Mouse (Mus musculus) erythroid progenitor cell, adult 5-6 weeks (primary cell): ENCODE data around the gene Abcc8. TPM values are rescaled to one million over a fixed set of nuclear protein-coding genes. Genes with fewer than 3 reads are reported as not detected.

Experiments used
- ATAC-seq: replicated peaks from 2 replicates; pipeline ENCODE4 v1.8.0; 2016; ENCODE audit warnings: moderate number of reproducible peaks, mild to moderate bottlenecking, moderate TSS enrichment, inconsistent platforms; ENCODE audit not compliant: poor library complexity, low FRiP score, severe bottlenecking
- total RNA-seq, 2 experiments: library from RNA; stranded (forward) in 1 of 2; stranded (reverse) in 1 of 2; fragments of 150-400 nt in 1 of 2; fragments of 186-747, 209-891 nt in 1 of 2; gene quantifications; 2 replicates each; pipeline versions ENCODE4 v1.2.3 to v1.2.4; 2015 to 2017; ENCODE audit warnings: low replicate concordance in 2 of 2

Abcc8 gene
- total RNA-seq, 2 experiments from 2014 or later, result not detected

DNA sequence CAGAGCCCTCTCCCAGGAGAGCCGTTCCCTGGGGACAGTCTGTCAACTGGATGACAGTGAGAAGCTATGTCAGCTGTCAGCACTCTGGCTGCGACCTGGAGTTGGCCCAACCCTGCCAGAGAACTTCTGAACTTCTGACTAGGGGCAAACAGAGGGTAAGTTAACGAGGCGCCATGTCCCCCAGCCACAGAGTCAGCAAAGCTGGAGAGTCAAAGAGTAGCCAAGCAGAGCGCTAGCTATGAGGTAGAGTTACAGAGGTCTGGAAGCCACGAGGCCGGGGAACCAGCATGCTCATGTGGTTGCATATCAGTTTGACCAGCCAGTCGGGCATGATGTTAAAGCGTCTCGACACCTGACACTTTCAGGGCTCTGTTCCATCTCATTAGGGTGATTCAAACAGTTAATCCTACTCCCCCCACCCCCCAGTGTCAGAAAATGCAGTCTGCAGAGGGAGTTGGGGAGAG is 63.7 kb downstream of the Abcc8 start:
- ATAC-seq, result no peak

DNA sequence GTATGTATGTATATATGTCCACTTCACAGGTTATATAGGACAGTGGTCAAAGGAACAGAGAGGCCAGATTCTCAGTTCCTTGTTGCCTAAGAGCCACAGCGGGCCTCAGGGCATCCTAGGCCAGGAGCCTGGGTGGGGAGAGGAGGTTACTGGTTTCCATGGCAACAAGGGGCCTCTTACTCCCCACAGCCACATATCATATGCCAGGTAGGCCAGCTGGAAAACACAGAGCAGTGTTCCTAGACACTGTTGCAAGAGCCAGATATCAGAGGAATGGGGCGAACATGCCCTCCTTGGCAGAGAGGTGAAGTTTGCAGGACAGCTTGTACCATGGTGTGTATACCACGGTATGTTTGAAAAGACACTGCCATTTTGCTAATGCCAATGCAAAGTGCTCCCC is 66.4 kb downstream of the Abcc8 start:
- no peak for ATAC-seq

DNA sequence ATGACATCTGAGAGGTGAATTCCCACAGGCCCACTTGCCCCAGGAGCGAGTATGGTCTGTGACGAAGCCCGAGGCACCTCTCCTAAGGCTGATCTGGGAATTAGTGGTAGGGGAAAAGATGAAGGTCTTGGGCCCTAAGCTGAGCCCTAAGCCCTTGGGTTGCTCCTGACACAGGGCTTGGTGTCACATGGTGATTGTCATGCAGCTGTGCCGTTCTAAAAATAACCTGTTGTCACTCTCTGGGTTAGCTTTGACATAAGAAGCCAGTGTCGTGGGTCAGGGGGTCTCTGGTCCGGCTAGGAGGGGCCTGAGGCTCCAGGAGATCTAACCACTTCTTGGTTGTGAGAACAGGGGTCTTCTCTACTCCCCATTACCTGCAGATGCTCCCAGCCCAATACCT is 67.9 kb downstream of the Abcc8 start:
- ATAC-seq, result no peak

DNA sequence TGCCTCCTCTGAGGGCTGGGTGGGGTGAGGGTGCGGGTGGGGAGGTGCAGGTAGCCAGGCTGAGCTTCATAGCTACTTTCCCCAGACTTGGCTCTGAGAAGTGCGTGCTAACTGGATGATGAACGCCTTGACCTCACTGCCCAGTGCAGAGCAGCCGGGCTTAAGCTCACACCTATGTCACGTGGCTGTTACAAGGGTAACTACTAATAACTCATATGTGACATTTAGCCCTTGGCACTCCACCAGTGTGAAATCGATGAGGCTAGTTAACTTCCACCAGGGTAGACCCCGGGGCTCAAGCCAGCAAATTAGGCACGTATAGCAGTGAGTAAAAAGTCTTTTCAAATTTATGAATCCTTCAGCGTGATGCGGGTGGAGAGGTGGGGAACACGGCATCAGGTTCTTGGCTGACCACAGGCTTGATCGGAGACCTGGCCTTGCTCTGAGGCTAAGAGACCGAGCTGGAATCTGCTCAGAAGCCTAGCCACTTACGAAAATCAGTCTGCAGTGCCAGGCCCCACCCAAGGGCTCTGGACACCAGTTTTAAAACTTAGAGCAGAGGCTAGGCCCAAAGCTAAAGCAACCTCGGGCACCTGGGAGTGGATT is 68.5 kb downstream of the Abcc8 start:
- no peak for ATAC-seq

DNA sequence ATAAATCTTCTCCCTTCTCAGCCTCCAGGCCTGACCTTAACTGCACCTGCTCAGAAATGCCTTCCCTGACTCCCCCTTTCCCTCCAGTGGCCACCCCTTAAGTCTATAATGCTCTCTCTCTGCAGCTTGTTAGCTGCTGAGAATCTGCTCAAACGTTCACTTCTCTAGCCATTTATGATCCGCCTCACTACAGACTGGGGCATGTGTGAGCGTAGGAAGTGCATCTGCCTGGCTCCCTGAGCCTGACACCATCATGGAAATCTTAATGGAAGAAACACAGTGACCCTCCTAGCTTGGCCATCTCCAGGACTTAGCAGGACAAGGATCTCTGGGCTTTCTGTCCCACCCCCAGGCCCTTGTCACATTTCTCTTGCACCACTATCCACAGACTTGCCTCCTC is 69.8 kb downstream of the Abcc8 start:
- no peak for ATAC-seq

DNA sequence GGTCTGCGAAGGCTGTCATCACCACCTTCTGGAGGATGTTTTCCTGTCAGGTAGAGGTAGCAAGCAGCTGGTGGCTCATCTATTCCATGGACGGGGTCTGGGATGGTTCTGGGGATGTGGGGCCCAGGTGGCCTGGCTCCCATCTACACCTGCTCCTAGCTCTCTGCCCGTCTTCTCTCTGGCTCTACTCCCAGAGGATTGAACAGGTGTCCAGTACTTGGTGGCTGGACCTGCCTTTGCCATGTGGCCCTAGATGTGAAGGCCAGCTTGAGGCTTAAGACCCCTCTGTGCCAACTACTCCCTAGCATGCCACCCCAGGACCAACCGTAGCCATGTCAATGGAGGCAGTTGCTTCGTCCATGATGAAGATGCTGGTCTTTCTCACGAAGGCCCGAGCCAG is 74.3 kb downstream of the Abcc8 start:
- no peak for ATAC-seq

DNA sequence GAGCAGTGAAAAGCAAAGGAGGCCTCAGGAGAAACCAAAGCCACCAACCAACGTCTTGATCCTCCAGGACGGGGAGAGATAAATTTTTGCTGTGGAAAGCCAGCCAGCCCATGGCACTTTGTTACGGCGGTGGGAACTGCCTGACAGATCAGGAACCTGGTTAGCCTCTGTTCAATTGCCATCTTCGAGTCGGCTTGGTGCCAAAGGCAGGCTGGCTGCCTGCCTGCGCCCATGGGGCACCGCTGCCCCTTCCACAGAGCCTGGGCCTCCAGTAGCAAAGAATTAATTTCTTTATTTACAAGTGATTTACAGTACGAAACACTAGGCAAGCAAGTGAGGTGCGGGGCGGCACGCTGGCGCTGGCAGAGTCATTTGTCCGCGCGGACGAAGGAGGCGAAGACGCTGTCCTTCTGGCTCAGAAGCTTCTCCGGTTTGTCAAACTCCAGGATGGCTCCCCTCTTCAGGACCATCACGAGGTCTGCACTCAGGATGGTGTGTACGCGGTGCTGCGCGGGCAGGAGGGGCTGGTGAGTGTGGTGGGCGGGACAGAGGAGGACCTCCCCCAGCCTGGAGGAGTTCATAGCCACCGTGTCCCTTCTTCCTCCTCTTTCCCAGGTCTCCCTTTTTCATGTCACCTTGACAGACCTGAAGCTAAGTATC is 75.4 kb downstream of the Abcc8 start:
- no peak for ATAC-seq

DNA sequence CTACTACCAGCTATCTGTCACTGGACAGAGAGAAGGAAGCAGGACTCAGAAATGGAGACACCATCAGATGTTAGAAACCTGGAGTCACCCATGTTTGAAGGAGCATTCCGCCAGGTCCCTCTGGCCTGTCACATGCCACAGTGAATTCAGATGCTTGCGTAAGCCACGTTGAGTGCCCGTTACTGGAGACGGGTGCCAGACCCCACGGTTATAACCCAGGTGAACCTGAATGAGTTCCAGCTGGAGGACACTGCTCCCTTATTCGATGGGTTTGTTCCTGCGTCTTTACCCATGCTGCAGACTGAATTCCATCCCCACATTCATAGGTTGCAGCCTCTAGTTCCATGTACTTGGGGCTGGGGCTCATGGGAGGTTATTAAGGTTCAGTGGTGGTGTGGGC is 76.1 kb downstream of the Abcc8 start:
- ATAC-seq, result no peak

DNA sequence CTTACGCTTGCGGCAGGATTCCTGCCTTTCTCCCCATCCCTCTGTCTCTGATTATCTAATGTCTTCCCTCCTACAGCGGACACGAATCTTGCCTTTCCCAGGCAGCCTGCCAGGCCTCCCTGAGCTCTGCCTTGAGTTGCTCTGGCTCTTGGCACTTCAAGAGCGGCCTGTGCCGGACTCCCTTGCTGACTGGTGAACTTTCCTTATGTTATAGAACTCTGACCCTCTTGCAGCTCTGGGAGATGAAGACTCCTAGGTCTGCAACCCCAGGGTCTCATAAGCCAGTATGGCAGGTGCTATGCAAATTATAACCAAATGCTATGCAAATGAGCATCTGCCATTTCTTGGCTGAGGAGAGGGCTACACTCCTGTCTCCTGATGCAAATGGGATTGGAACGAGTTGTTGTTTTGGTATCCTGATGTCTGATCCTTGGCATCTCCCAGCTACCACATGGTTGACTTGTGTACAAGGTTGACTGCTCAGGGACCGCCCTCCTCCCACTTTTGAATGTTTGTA is 76.7 kb downstream of the Abcc8 start:
- no peak for ATAC-seq

DNA sequence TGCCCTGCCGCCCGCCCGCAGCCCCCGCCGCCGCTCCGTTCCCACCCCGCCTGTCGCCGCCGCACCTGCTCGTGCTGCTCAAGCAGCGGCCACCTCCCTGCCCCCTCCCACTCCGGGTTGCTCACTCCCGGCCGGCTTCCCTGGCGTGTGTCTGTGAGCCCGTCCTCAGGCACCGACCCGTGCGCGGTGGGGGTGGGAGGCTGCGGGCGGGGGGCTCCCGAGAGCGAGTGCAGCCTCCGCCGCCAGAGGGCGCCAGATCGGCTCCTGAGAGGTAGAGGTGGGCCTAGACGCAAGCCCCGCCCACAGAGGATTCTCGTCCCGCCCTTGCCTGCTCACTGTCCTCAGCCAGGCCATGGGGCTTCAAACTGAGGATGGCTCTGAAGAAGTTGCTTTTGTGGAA is 79.3 kb downstream of the Abcc8 start, which contains the start of gene Kcnj11:
TSS of gene Kcnj11 (minus strand) at position 202 of the 400 bp plus-strand sequence.
- 0 out of 2 replicates have a peak, but pooled peaks have one; percentile 44 for ATAC-seq

DNA sequence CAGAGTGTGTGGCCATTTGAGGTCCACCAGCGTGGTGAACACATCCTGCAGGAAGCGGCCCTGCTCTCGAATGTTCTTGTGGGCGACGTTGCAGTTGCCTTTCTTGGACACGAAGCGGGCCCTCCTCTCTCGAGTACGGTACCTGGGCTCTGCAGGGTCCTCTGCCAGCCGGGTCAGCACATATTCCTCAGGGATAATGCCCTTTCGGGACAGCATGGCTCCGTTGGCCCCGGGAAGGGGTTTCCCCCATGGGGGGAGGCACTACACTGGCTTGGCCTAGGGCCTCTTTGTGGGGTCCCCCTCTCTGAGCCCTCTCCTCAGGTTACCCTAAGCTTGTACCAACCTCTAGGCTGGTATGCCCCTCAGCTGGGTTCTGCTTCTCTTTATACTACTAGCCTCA is 80.2 kb downstream of the Abcc8 start:
- no peak for ATAC-seq

DNA sequence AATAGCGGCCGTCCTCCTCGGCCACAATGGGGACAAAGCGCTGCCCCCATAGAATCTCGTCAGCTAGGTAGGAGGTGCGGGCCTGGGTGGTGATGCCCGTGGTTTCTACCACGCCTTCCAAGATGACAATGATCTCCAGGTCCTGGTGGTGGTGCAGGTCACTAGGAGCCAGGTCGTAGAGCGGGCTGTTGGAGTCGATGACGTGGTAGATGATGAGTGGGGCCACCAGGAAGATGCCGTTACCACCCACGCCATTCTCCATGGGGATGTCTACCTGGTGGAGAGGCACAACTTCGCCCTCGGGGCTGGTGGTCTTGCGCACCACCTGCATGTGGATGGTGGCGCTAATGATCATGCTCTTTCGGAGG is 80.9 kb downstream of the Abcc8 start:
- ATAC-seq, result no peak

DNA sequence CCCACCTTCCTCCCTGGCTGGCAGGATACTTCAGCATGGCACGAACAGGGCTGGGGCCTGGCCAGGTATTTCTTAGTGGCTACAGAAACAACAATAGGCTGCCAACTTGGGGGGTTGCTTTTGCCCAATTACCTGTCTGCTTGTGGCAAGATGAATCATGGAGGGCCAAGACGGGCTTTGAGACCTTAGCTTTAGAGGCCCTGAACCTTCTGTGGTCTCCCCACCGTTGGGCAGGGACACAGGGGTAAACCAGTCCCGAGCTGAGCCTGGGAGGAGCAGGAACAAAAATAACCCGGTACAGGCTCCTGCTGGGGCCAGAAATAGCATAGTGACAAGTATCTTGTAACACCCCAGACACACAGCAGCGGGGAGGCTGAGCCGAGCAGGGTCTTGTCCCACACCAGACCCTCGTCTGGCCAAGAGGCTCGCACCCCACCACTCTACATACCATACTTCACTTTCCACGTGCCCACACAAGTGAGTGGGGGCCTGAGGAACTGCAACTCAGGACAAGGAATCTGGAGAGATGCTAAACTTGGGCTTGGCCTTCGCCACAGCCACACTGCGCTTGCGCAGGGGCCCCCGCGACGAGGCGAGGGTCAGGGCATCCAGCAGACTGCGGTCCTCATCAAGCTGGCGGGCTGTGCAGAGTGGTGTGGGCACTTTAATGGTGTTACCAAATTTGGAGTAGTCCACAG is 81.5 kb downstream of the Abcc8 start:
- no peak for ATAC-seq

DNA sequence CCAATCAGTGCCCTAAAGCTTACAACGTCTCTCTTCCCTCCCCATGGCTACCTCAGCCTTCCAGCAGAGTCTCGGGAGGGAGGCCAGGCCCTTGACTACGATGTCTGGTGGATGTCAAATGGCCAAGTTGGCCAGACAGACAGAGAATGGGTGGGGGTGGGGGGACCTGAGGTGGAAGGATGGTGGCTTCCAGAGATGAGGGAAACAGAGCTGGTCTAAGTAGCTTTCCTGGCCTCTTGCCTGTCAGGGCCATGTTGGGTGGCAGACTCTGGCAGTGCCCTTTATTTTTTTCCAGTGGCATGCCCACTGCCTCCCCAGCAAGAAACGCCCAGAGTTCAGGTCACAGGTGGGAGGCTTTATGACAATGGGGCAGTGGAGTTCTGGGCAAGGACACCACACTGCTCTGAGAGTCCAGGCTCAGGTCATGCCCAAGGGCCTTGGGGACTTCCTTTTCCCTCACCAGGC is 82.5 kb downstream of the Abcc8 start:
- ATAC-seq, result no peak

DNA sequence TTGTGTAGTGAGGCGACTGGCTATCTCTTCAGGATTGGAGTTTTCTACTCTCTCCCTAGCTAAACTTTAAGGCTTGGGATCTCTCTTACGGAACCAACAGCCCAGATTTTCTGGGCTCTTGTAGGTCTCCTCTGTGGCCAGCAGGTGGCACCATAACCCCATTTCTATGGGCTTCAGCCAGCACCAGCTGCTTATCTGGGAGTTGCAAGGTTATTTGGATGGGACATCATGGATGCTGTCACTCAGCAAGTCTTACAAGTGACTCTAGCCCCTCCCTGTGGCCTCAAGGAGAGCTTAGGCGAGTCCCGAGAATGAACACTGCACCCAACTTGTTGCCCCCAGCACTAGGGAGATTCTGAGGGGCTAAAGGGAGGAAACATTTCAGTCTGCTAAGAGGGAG is 83.7 kb downstream of the Abcc8 start:
- ATAC-seq, result peak; percentile 58; the same call in 1 of the 2 replicates

DNA sequence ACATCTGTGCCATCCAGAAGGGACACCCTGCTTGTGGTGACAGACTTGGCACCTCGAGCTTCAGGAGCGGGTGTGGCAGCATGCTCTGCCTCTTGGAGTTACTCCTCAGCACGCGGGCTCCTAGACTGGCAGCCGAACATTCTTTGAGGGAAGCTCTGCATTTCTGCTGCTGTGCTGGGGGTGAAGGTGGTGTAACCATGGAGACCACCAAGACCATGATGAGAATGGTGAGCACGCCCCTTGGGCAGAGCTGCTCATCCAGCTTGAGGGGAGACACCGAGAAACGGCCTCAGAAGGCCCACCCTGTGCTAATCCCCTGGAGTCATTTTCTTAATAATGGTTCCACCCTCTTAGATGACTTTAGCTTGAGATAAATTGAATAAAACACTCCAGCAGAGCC is 87.0 kb downstream of the Abcc8 start:
- ATAC-seq, result no peak

DNA sequence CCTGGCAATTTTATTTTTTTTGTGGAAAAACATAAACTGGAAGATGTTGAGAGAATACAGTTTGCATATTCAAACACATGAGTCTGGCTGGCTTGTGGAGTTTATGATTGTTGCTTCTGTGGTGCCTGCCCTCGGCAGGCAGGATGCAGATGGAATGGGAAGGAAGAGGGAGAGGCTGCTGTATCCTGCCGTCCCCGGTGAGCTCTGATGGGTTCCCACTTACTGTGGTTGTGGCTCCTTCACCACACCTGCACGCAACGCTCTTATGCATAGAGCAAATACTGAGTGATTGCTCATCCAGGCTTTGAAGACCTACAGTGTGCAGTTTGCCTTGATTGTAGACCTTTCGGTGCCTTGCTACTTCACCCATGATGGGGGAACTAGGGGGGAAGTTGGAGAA is 91.6 kb downstream of the Abcc8 start:
- no peak for ATAC-seq

DNA sequence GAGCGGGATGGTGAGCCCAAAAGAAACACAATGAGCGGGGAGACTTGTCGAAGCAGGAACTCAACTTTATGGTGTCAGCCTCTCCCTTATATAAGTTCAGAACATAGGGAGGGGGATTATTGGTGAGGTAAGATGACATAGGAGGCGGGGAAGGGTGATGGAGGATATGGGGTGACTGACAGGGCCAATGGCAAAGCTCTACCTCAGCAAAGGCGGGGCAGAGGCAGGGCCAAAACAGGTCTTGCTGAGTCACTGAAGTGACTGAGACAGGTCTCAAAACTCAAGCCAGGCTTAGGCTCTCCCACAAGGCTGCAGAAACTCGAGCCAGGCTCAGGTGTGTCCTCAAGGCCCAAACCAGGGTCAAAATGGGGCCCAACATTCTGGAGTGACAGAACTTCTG is 93.5 kb downstream of the Abcc8 start:
- no peak for ATAC-seq

DNA sequence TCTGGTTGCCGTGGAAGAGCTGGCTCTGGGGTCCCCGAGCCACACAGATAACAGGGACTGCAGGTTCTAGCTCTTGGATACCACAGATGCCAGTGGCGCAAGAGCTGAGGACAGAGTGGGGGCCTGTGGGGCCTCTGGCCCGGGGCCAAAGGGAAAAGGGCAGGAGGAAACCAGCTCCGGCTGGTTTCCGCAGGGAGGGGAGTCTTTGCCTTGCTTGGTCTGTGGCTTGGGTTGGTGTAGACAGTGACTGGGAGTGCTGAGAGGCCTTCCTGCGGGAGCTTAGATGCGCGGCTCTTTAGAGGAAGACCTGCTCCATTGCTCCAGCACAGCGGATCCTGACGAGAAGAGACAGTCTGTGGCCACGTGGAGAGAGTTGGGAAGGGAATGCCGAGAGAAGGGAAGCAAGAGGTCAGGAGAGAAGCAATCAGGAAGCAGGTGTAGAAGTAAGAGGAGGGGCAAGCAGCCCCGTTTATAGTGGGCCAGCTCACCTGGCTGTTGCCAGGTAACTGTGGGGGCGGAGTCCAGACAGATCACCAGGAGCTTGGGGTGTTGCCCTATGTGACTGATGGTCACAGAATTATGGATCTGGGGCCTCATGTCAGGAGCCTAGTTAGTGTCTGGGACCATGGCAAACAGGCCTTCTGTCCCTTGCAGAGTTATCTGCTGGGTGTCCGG is 94.9 kb downstream of the Abcc8 start:
- no peak for ATAC-seq

DNA sequence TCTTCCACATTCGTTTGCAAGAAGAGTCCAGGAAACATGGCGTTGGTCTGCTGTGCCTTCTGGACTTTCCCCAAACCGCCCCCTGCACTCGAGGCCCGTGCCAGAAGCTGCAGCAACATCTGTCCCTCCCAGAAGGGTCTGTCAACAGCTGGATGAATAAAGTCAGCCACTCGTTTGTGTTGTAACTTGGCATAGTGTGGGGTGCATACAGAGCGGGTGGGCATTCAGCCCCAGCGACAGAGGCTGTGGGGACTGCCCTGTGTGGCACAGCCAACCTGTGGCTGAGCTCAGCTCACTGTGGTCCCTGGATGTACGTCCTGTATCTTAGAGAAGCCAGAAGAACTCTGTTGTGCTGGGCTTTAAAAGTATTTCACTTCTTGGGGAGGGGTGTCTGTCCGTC is 95.8 kb downstream of the Abcc8 start:
- ATAC-seq, result no peak
